Mouse (Mus musculus) stomach, postnatal 0 days (tissue): ENCODE measurements around the gene Hoxa13.

ENCODE experiments used
- CTCF ChIP-seq: IDR thresholded peaks from 2 replicates; pipeline ENCODE4 v1.5.1; 2016; ENCODE audit warnings: antibody characterized with exemption, low read depth, mild to moderate bottlenecking, moderate library complexity
- EP300 ChIP-seq: optimal IDR thresholded peaks from 2 replicates; pipeline ENCODE3; 2016; ENCODE audit warnings: antibody characterized with exemption

DNA sequence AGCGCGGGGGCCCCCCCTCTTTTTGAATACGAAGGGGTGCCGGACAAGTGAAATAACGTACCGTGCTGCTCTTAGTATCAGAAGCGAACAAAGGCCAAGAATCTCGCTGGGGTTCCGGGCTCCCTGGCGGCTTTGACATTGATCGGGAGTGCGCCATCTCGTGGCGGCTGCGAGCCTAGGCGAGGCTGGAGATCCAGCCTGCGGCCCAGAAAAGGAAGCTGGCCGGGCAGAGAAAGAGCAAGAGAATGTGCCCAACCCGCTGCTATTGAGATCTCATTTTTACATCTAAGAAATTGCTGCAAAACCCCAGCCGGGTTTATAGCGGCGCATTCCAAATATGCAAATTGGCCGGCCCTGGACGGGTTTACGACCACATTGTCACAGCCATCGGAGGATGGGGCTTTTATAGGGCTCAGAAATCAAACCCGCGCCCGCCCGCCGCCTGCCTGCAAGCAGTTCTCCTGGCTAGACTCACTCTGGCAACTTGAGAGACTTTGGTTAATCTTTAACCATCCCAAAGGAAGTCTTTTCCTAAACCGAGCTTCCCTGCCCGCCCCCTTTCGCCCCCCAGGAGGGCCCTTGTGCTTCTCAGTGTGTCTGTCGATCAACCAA is 20.2 kb downstream of the Hoxa13 start, which contains the start of gene Hoxa10:
- TF ChIP-seq CTCF (peak; percentile 84), EP300 (no peak)
